Mouse (Mus musculus) liver, adult 2 months (tissue): ENCODE data around the gene Sult6b1. TPM values are rescaled to one million over a fixed set of nuclear protein-coding genes. Genes with fewer than 3 reads are reported as not detected.

Experiments
- DNase-seq: peaks from one replicate; pipeline ENCODE4 v3.0.0-alpha.2; 2011; ENCODE audit warnings: low read depth, low spot score; ENCODE audit errors: extremely low read depth
- H3K27ac ChIP-seq: fragments of 200-500 bp; replicated peaks from 2 replicates; pipeline ENCODE4 v1.5.1; 2012; ENCODE audit warnings: low read depth, mild to moderate bottlenecking, control low read depth, inconsistent platforms, low read length; ENCODE audit not compliant: insufficient read depth
- H3K27me3 ChIP-seq: fragments of 200-500 bp; 2 replicates; pipeline ENCODE4 v1.6.1; 2012; ENCODE audit warnings: mild to moderate bottlenecking, moderate library complexity, low read length, inconsistent platforms; ENCODE audit not compliant: control insufficient read depth, insufficient read depth
- H3K36me3 ChIP-seq: fragments of 200-500 bp; 2 replicates; pipeline ENCODE4 v1.6.1; 2012; ENCODE audit warnings: low read length, inconsistent platforms; ENCODE audit not compliant: control insufficient read depth, insufficient read depth
- H3K4me1 ChIP-seq: fragments of 200-500 bp; 2 replicates; pipeline ENCODE4 v1.6.1; 2011; ENCODE audit warnings: low read length; ENCODE audit not compliant: control insufficient read depth, insufficient read depth
- H3K4me3 ChIP-seq: fragments of 200-500 bp; 2 replicates; pipeline ENCODE4 v1.5.1; 2011; ENCODE audit warnings: low read depth, mild to moderate bottlenecking, control low read depth, low read length, moderate library complexity; ENCODE audit not compliant: insufficient read depth
- H3K79me2 ChIP-seq: fragments of 200-500 bp; 2 replicates; pipeline ENCODE4 v1.6.1; 2012; ENCODE audit warnings: inconsistent platforms, mild to moderate bottlenecking, low read length, moderate library complexity; ENCODE audit not compliant: control insufficient read depth, insufficient read depth
- H3K9ac ChIP-seq: fragments of 200-500 bp; 2 replicates; pipeline ENCODE4 v1.6.1; 2012; ENCODE audit warnings: low read depth, mild to moderate bottlenecking, control low read depth, inconsistent platforms, low read length
- CTCF ChIP-seq: fragments of 200-500 bp; IDR thresholded peaks from 2 replicates; pipeline ENCODE4 v1.5.1; 2011; ENCODE audit warnings: low read depth, low read length, control low read depth
- POLR2A ChIP-seq: fragments of 200-500 bp; IDR thresholded peaks from 2 replicates; pipeline ENCODE4 v1.6.1; 2011; ENCODE audit warnings: low read length, control low read depth; ENCODE audit not compliant: insufficient read depth; ENCODE audit errors: extremely low read depth
- WGBS: fragments of 180-500 bp; shearing (Covaris S2); methylation state at CpG from one replicate; pipeline ENCODE4 v1.1.7; 2018; 5-methylcytosine and 5-hydroxymethylcytosine counted together
- polyA plus RNA-seq: library from polyadenylated mRNA; depleted of rRNA; stranded (reverse); fragments of >200 nt; gene quantifications from 2 replicates; pipeline ENCODE4 v1.2.3, GENCODE M21; 2012; rRNA removed
- total RNA-seq: library from RNA; depleted of rRNA; stranded (reverse); fragments of >200 nt; gene quantifications from 2 replicates; pipeline ENCODE4 v1.2.3, GENCODE M21; 2014; rRNA removed

The Sult6b1 gene
- not detected in 2 replicates for total RNA-seq
- not detected in 2 replicates for polyA plus RNA-seq

DNA sequence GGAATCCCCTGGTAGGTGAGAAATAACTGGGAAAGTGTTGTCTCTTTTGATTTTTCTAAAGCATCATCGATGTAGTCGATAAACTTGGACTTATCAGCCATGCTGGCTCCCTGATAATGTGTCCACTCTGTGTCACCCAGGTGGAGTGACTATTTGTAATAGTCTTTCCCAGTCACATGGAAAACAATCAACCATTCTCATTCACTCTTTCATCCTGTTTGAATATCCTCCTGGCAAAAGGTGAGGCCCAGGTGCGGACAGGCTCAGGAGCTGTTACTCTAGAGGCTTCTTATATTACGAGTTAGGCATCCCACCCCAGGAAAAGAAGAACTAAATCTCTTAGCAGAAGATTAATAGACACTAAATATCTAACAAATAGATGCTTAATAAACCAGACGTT lies at the start of gene Sult6b1:
Gene Sult6b1 (minus strand): TSS at position 101 of the 400 bp plus-strand sequence.
- no peaks in the 10 kb centered on the region for H3K36me3 ChIP-seq
- WGBS: 89% methylated on average over 5 of the region's 5 CpGs
- no peak for DNase-seq
- H3K79me2 ChIP-seq: no peaks in the 10 kb centered on the region
- H3K4me1 ChIP-seq: no peaks in the 10 kb centered on the region
- no peak within 1 kb of the TSS for H3K27ac ChIP-seq
- H3K4me3 ChIP-seq: no peak within 1 kb of the TSS
- H3K9ac ChIP-seq: no peak within 1 kb of the TSS
- H3K27me3 ChIP-seq: no peaks in the 10 kb centered on the region; the same call in 1 of the 2 replicates
- TF ChIP-seq CTCF (no peak), POLR2A (no peak)

- no peak for TF ChIP-seq POLR2A
- no peak for TF ChIP-seq CTCF
Observed at GRCm38 (mm10) chr17:78953240-78953639, 46.4 kb upstream of the Sult6b1 start.

DNA sequence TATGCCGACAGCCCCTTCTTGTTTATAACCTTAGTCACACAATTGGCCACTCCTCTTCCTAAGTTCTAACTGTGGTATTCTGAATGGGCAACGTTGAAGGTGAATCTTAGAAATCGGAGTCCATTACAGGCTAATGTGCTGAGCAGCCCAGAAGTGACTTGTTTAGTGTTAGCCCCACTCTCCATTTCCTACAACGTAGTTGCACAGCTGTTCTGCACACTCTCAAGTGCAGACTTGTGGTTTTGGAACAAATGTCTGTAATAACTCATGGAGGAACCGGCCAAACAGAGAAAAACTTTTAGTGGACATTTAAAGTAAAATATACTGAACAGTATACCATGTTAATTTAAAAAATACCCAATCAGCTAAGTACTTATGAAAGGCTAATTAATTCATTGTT lies 45.3 kb upstream of the Sult6b1 start:
- Histone ChIP-seq H3K27me3 (no peaks in the 10 kb centered on the region), H3K9ac (no peak overlapping the region), H3K79me2 (no peaks in the 10 kb centered on the region), H3K36me3 (peaks cover 73% of the 10 kb centered on the region), H3K4me3 (no peak overlapping the region), H3K27ac (no peak overlapping the region), H3K4me1 (no peaks in the 10 kb centered on the region)
- DNase-seq: no peak
- 90% methylated on average over 5 of the region's 5 CpGs for WGBS
- TF ChIP-seq CTCF (no peak), POLR2A (no peak)

More at GRCm38 (mm10) chr17:78953240-78953639, 46.4 kb upstream of the Sult6b1 start:
- Histone ChIP-seq H3K36me3 (peaks cover 81% of the 10 kb centered on the region), H3K9ac (no peak overlapping the region), H3K27me3 (no peaks in the 10 kb centered on the region), H3K4me1 (no peaks in the 10 kb centered on the region), H3K79me2 (no peaks in the 10 kb centered on the region), H3K4me3 (no peak overlapping the region), H3K27ac (no peak overlapping the region)
- 73% methylated on average over 8 of the region's 8 CpGs for WGBS
- no peak for DNase-seq

DNA sequence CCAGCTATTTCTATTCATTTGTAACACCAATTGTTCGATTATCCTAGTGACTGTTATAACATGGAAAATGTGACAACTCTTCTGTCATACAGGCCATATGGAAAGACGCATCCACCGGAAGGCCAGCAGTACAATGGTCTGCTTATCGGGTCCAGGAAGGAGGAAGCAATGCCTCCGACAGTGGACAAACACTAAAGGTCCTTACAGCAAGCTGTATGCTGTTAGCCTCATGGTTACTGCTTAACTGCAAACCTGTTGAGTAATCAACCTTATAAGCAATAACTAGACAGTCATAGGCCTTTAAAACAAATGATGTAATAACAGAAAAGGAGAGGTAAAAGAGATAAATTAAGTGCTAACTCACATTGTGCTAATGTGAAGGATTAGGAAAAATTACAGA lies 44.4 kb upstream of the Sult6b1 start:
- Histone ChIP-seq H3K27ac (no peak overlapping the region), H3K79me2 (no peaks in the 10 kb centered on the region), H3K36me3 (peaks cover 71% of the 10 kb centered on the region), H3K4me1 (no peaks in the 10 kb centered on the region), H3K4me3 (no peak overlapping the region), H3K9ac (no peak overlapping the region), H3K27me3 (no peaks in the 10 kb centered on the region)
- DNase-seq: no peak
- TF ChIP-seq CTCF: no peak
- TF ChIP-seq POLR2A: no peak
- WGBS: 72% methylated on average over 5 of the region's 5 CpGs

- Histone ChIP-seq H3K4me3 (no peak overlapping the region), H3K27ac (no peak overlapping the region), H3K79me2 (no peaks in the 10 kb centered on the region), H3K9ac (no peak overlapping the region), H3K4me1 (no peaks in the 10 kb centered on the region), H3K27me3 (no peaks in the 10 kb centered on the region), H3K36me3 (peaks cover 5% of the 10 kb centered on the region)
- TF ChIP-seq CTCF (no peak), POLR2A (no peak)
- no peak for DNase-seq
- WGBS: 78% methylated on average over 11 of the region's 11 CpGs
Observed at GRCm38 (mm10) chr17:78942579-78942978, 35.8 kb upstream of the Sult6b1 start.

DNA sequence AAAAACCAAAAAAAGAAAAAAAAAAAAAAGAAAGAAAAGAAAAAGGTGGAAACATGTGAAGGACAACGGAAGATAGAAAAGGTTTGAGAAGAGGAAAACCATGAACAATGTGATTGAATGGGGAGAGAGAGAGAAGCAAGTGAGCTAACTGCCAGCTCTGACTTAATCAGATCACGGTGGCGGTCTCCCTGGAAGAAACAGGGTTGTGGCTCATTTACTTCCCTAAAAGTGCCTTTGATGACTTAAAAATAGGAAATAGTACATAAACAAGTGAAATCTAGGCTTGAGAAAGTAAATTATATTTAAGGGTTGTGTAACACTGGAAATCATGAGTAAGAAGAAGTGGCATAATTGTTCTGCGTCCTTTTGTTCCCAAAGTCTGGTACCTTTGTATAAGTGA lies 32.1 kb upstream of the Sult6b1 start:
- TF ChIP-seq POLR2A (no peak), CTCF (no peak)
- Histone ChIP-seq H3K36me3 (peaks cover 14% of the 10 kb centered on the region), H3K4me3 (no peak overlapping the region), H3K27me3 (no peaks in the 10 kb centered on the region), H3K27ac (no peak overlapping the region), H3K4me1 (peaks cover 2% of the 10 kb centered on the region), H3K79me2 (peaks cover 9% of the 10 kb centered on the region; the same call in 1 of the 2 replicates), H3K9ac (no peak overlapping the region)
- 92% methylated on average over 4 of the region's 4 CpGs for WGBS
- no peak for DNase-seq
